Mouse (Mus musculus) spleen, adult 12 weeks (tissue): ENCODE data around the gene L1td1.
A peak's percentile ranks its signal among the peaks of the same experiment; 100 is the strongest.
"Not testable (repeated sequence)": the region's sequence is repeated elsewhere in the genome, so short reads cannot be mapped to it uniquely, and the experiment has no call there.

ENCODE experiments used
- DNase-seq: peaks from one replicate; pipeline ENCODE4 v3.0.0; 2022; ENCODE audit warnings: low spot score

L1td1 gene

GRCm38 (mm10) chr4:98726590-98727237, at the start of gene L1td1:
TSS of gene L1td1 (plus strand) at chr4:98726734.
- no peak for DNase-seq

GRCm38 (mm10) chr4:98677506-98677905, 49.0 kb upstream of the L1td1 start:
- DNase-seq, result no peak

- no peak for DNase-seq
Observed at GRCm38 (mm10) chr4:98686678-98687267, 39.8 kb upstream of the L1td1 start.

GRCm38 (mm10) chr4:98688116-98688515, 38.4 kb upstream of the L1td1 start:
- DNase-seq, result no peak

GRCm38 (mm10) chr4:98688520-98688919, 38.0 kb upstream of the L1td1 start:
- DNase-seq, result no peak

- no peak for DNase-seq
Observed at GRCm38 (mm10) chr4:98689988-98690387, 36.5 kb upstream of the L1td1 start.

- no peak for DNase-seq
Observed at GRCm38 (mm10) chr4:98693465-98694185, 32.9 kb upstream of the L1td1 start.

- no peak for DNase-seq
Observed at GRCm38 (mm10) chr4:98697932-98698331, 28.6 kb upstream of the L1td1 start.

- no peak for DNase-seq
Observed at GRCm38 (mm10) chr4:98698921-98699320, 27.6 kb upstream of the L1td1 start.

GRCm38 (mm10) chr4:98700156-98700555, 26.4 kb upstream of the L1td1 start:
- DNase-seq, result no peak

- DNase-seq, result no peak
Observed at GRCm38 (mm10) chr4:98702201-98702894, 24.2 kb upstream of the L1td1 start.

- DNase-seq, result no peak
Observed at GRCm38 (mm10) chr4:98710891-98711290, 15.6 kb upstream of the L1td1 start.

GRCm38 (mm10) chr4:98717735-98718546, 8.6 kb upstream of the L1td1 start:
- no peak for DNase-seq

- DNase-seq, result no peak
Observed at GRCm38 (mm10) chr4:98718547-98718917, 8.0 kb upstream of the L1td1 start.

- DNase-seq, result peak; percentile 22
Observed at GRCm38 (mm10) chr4:98722454-98722853, 4.1 kb upstream of the L1td1 start.

GRCm38 (mm10) chr4:98724682-98725081, 1.9 kb upstream of the L1td1 start:
- DNase-seq, result not testable (repeated sequence)

GRCm38 (mm10) chr4:98725439-98725838, 1.1 kb upstream of the L1td1 start:
- no peak for DNase-seq

GRCm38 (mm10) chr4:98727295-98727958, 893 bp downstream of the L1td1 start:
- no peak for DNase-seq

GRCm38 (mm10) chr4:98727959-98728347, 1.4 kb downstream of the L1td1 start:
- DNase-seq, result no peak

GRCm38 (mm10) chr4:98728716-98729115, 2.2 kb downstream of the L1td1 start:
- no peak for DNase-seq

- DNase-seq, result no peak
Observed at GRCm38 (mm10) chr4:98733660-98734059, 7.1 kb downstream of the L1td1 start.
